Comparison of ENCODE assay signal across 8 mouse cellular contexts in genomic region chr17:47878378-47879089, GRCm38 (mm10). TPM values are rescaled to one million over a fixed set of nuclear protein-coding genes. Genes with fewer than 3 reads are reported as not detected.
DNase-seq lines count a peak whose midpoint lies in the region; ATAC-seq lines count a peak whose summit lies in the region.

No protein-coding gene starts in this region.

- no peak overlapping the region for H3K4me3 ChIP-seq in liver, embryonic 12.5 days
- peak overlapping the region; percentile 32 for H3K4me3 ChIP-seq in forebrain, embryonic 10.5 days
- H3K4me3 ChIP-seq in hindbrain, embryonic 13.5 days = peak overlapping the region; percentile 39
- H3K4me3 ChIP-seq in limb, embryonic 13.5 days = peak overlapping the region; percentile 19

- ATAC-seq in liver, embryonic 12.5 days = no peak
- ATAC-seq in hindbrain, embryonic 13.5 days (ENCODE audit: low FRiP score) = peak; percentile 62
- ATAC-seq in limb, embryonic 13.5 days (ENCODE audit: low FRiP score, low read depth) = peak; percentile 48; the same call in 1 of the 2 replicates

- H3K4me2 ChIP-seq in liver, embryonic 12.5 days = no peak overlapping the region
- H3K4me2 ChIP-seq in hindbrain, embryonic 13.5 days = peak overlapping the region; percentile 64
- peak overlapping the region; percentile 56 for H3K4me2 ChIP-seq in limb, embryonic 13.5 days (replicated peaks)

- H3K27ac ChIP-seq in liver, embryonic 12.5 days = no peak overlapping the region
- H3K27ac ChIP-seq in forebrain, embryonic 10.5 days = peak overlapping the region; percentile 83
- peak overlapping the region; percentile 84 for H3K27ac ChIP-seq in hindbrain, embryonic 13.5 days
- peak overlapping the region; percentile 44; the same call in 1 of the 2 replicates for H3K27ac ChIP-seq in limb, embryonic 13.5 days

- DNase-seq in liver = peak; percentile 22
- no peak for DNase-seq in forebrain, embryonic 10.5 days (ENCODE audit: extremely low spot score, low spot score)
- DNase-seq in retina, embryonic 14.5 days (ENCODE audit: low spot score) = peak; percentile 63
- DNase-seq in ovary, postnatal 10 days (ENCODE audit: low spot score) = no peak
- no peak for DNase-seq in kidney, adult 11 months

- H3K4me1 ChIP-seq in liver, embryonic 12.5 days = peaks cover 40% of the 10 kb centered on the region
- peaks cover 98% of the 10 kb centered on the region for H3K4me1 ChIP-seq in forebrain, embryonic 10.5 days
- peaks cover 69% of the 10 kb centered on the region for H3K4me1 ChIP-seq in hindbrain, embryonic 13.5 days (replicated peaks)
- peaks cover 79% of the 10 kb centered on the region for H3K4me1 ChIP-seq in limb, embryonic 13.5 days

- H3K36me3 ChIP-seq in liver, embryonic 12.5 days = peaks cover 57% of the 10 kb centered on the region
- peaks cover 93% of the 10 kb centered on the region for H3K36me3 ChIP-seq in forebrain, embryonic 10.5 days (replicated peaks)
- H3K36me3 ChIP-seq in hindbrain, embryonic 13.5 days = peaks cover 15% of the 10 kb centered on the region
- peaks cover 88% of the 10 kb centered on the region for H3K36me3 ChIP-seq in limb, embryonic 13.5 days

- no peaks in the 10 kb centered on the region for H3K27me3 ChIP-seq in liver, embryonic 12.5 days (replicated peaks)
- peaks cover 76% of the 10 kb centered on the region for H3K27me3 ChIP-seq in forebrain, embryonic 10.5 days (ENCODE audit: poor library complexity, severe bottlenecking)
- peaks cover 52% of the 10 kb centered on the region for H3K27me3 ChIP-seq in hindbrain, embryonic 13.5 days
- peaks cover 3% of the 10 kb centered on the region; the same call in 1 of the 2 replicates for H3K27me3 ChIP-seq in limb, embryonic 13.5 days

- H3K9ac ChIP-seq in liver, embryonic 12.5 days = no peak overlapping the region
- peak overlapping the region; percentile 71 for H3K9ac ChIP-seq in hindbrain, embryonic 13.5 days
- H3K9ac ChIP-seq in limb, embryonic 13.5 days = peak overlapping the region; percentile 57

- H3K9me3 ChIP-seq in liver, embryonic 12.5 days (replicated peaks) = no peaks in the 10 kb centered on the region
- H3K9me3 ChIP-seq in forebrain, embryonic 10.5 days = no peaks in the 10 kb centered on the region
- no peaks in the 10 kb centered on the region for H3K9me3 ChIP-seq in hindbrain, embryonic 13.5 days
- no peaks in the 10 kb centered on the region for H3K9me3 ChIP-seq in limb, embryonic 13.5 days

- 60% methylated on average over 35 of the region's 35 CpGs for WGBS in liver, embryonic 12.5 days (ENCODE audit: insufficient replicate concordance)
- 13% methylated on average over 35 of the region's 35 CpGs for WGBS in forebrain, embryonic 10.5 days
- WGBS in hindbrain, embryonic 13.5 days = 1% methylated on average over 35 of the region's 35 CpGs
- 5% methylated on average over 34 of the region's 35 CpGs for WGBS in limb, embryonic 13.5 days

RNA-seq across cellular contexts. Expression of gene Mdfi, which starts 44.0 kb away (rescaled TPM):
- polyA plus RNA-seq in liver, embryonic 12.5 days (2016; fragmentation: Nextera tagmentation; extraction: Ambion mirVana) = 2.8 and 3.5 TPM in 2 replicates
- 13.1 and 13.2 TPM in 2 replicates for polyA plus RNA-seq in forebrain, embryonic 10.5 days (2016; fragmentation: Nextera tagmentation; extraction: Ambion mirVana)
- 2.9 and 3.7 TPM in 2 replicates for polyA plus RNA-seq in hindbrain, embryonic 13.5 days (2015; fragmentation: Nextera tagmentation; extraction: Ambion mirVana)
- 30.9 and 33.9 TPM in 2 replicates for polyA plus RNA-seq in limb, embryonic 13.5 days (2015; fragmentation: Nextera tagmentation; extraction: Ambion mirVana)

RNA-seq across cellular contexts. Expression of gene Foxp4, which starts 45.9 kb away (rescaled TPM):
- polyA plus RNA-seq in liver, embryonic 12.5 days (2016; fragmentation: Nextera tagmentation; extraction: Ambion mirVana) = 13.7 and 13.9 TPM in 2 replicates
- 16.6 and 18.0 TPM in 2 replicates for polyA plus RNA-seq in forebrain, embryonic 10.5 days (2016; fragmentation: Nextera tagmentation; extraction: Ambion mirVana)
- polyA plus RNA-seq in hindbrain, embryonic 13.5 days (2015; fragmentation: Nextera tagmentation; extraction: Ambion mirVana) = 19.6 and 19.9 TPM in 2 replicates
- polyA plus RNA-seq in limb, embryonic 13.5 days (2015; fragmentation: Nextera tagmentation; extraction: Ambion mirVana) = 25.9 and 30.2 TPM in 2 replicates

Comparison
In these comparisons a context has a peak if more than half of its experiments do, and no peak if none do; other contexts are left out.
1. DNase-seq: peak in liver (single experiment) and retina, embryonic 14.5 days (single experiment); none in forebrain, embryonic 10.5 days (single experiment), ovary, postnatal 10 days (single experiment) and kidney, adult 11 months (single experiment).